Mouse (Mus musculus) limb, embryonic 15.5 days (tissue): ENCODE results near the gene Prm2. TPM values are rescaled to one million over a fixed set of nuclear protein-coding genes. Genes with fewer than 3 reads are reported as not detected.

ENCODE experiments used
- ATAC-seq: fragments of 200-750 bp; cut with Nextera tagmentation; 2 replicates; pipeline ENCODE4 v1.8.0; 2017; ENCODE audit warnings: low read depth, moderate TSS enrichment; ENCODE audit not compliant: insufficient number of reproducible peaks, low FRiP score, low TSS enrichment
- H3K27ac ChIP-seq: fragments of 300-500 bp; sonication (generic); 2 replicates; pipeline ENCODE4 v1.5.1; 2015; ENCODE audit warnings: moderate library complexity, mild to moderate bottlenecking, inconsistent platforms
- H3K27me3 ChIP-seq: fragments of 300-500 bp; sonication (generic); 2 replicates; pipeline ENCODE4 v1.6.1; 2015; ENCODE audit warnings: inconsistent platforms
- H3K36me3 ChIP-seq: fragments of 300-500 bp; sonication (generic); 2 replicates; pipeline ENCODE4 v1.6.1; 2015; ENCODE audit warnings: inconsistent platforms
- H3K4me1 ChIP-seq: fragments of 300-500 bp; sonication (generic); 2 replicates; pipeline ENCODE4 v1.6.1; 2015; ENCODE audit warnings: inconsistent platforms
- H3K4me2 ChIP-seq: fragments of 300-500 bp; sonication (generic); 2 replicates; pipeline ENCODE4 v1.6.1; 2015; ENCODE audit warnings: mild to moderate bottlenecking, inconsistent platforms
- H3K4me3 ChIP-seq: fragments of 300-500 bp; sonication (generic); 2 replicates; pipeline ENCODE4 v1.5.1; 2015; ENCODE audit warnings: mild to moderate bottlenecking, inconsistent platforms
- H3K9ac ChIP-seq: fragments of 300-500 bp; sonication (generic); 2 replicates; pipeline ENCODE4 v1.6.1; 2015; ENCODE audit warnings: inconsistent platforms
- H3K9me3 ChIP-seq: fragments of 300-500 bp; sonication (generic); 2 replicates; pipeline ENCODE4 v1.6.1; 2016; ENCODE audit warnings: inconsistent platforms
- WGBS: fragments of 180-500 bp; shearing (Covaris S2); methylation state at CpG from one replicate; pipeline ENCODE4 v1.1.7; 2015; 5-methylcytosine and 5-hydroxymethylcytosine counted together
- polyA plus RNA-seq: library from polyadenylated mRNA; unstranded; fragments of >200 nt; fragmentation: Nextera tagmentation; extraction: Ambion mirVana; gene quantifications from 2 replicates; pipeline ENCODE4 v1.2.1, GENCODE M21; 2015

Gene Prm2
- polyA plus RNA-seq, 1 experiment from 2014 or later = not detected

GRCm38 (mm10) chr16:10828461-10828805 is 32.5 kb upstream of the Prm2 start:
- no peaks in the 10 kb centered on the region for H3K27me3 ChIP-seq
- H3K27ac ChIP-seq = no peak overlapping the region
- no peaks in the 10 kb centered on the region for H3K9me3 ChIP-seq
- no peak overlapping the region for H3K4me2 ChIP-seq
- H3K4me3 ChIP-seq = no peak overlapping the region
- ATAC-seq = no peak
- H3K36me3 ChIP-seq = no peaks in the 10 kb centered on the region
- WGBS = 30% methylated on average over 4 of the region's 4 CpGs
- no peak overlapping the region for H3K9ac ChIP-seq
- H3K4me1 ChIP-seq = peaks cover 8% of the 10 kb centered on the region

GRCm38 (mm10) chr16:10827766-10828460 is 32.0 kb upstream of the Prm2 start:
- no peak overlapping the region for H3K9ac ChIP-seq

GRCm38 (mm10) chr16:10827269-10827668 is 31.3 kb upstream of the Prm2 start:
- no peak for ATAC-seq
- 93% methylated on average over 9 of the region's 9 CpGs for WGBS
- H3K9me3 ChIP-seq = no peaks in the 10 kb centered on the region
- H3K4me2 ChIP-seq = no peak overlapping the region
- no peak overlapping the region for H3K9ac ChIP-seq
- peaks cover 8% of the 10 kb centered on the region for H3K4me1 ChIP-seq
- no peak overlapping the region for H3K4me3 ChIP-seq
- H3K27me3 ChIP-seq = no peaks in the 10 kb centered on the region
- H3K27ac ChIP-seq = no peak overlapping the region
- no peaks in the 10 kb centered on the region for H3K36me3 ChIP-seq

More at GRCm38 (mm10) chr16:10827766-10828460, 32.0 kb upstream of the Prm2 start:
- Histone ChIP-seq H3K27ac (no peak overlapping the region), H3K36me3 (no peaks in the 10 kb centered on the region), H3K9me3 (no peaks in the 10 kb centered on the region), H3K4me1 (peaks cover 8% of the 10 kb centered on the region), H3K27me3 (no peaks in the 10 kb centered on the region), H3K4me3 (no peak overlapping the region), H3K4me2 (no peak overlapping the region)
- 78% methylated on average over 7 of the region's 7 CpGs for WGBS
- no peak for ATAC-seq

DNA sequence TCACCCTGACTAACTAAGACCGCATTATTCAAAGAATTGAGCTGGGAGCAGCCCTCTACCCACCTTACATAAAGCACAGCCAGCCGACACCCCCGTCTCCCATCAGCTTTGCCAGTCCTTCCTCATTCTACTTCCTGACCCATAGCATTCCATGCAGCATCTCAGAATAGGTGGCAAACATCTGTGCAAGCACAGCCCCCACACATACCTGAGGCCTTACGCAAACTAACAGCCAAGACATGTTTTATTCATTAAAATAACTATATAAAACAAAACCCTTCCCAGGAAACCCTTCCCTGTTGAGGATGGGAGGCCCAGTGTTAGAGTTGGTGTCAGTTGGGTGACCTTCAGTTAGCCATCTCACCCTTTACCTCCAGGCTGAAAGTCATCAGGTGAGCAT is 29.9 kb upstream of the Prm2 start:
- WGBS = 56% methylated on average over 4 of the region's 4 CpGs
- H3K27ac ChIP-seq = no peak overlapping the region
- ATAC-seq = no peak

DNA sequence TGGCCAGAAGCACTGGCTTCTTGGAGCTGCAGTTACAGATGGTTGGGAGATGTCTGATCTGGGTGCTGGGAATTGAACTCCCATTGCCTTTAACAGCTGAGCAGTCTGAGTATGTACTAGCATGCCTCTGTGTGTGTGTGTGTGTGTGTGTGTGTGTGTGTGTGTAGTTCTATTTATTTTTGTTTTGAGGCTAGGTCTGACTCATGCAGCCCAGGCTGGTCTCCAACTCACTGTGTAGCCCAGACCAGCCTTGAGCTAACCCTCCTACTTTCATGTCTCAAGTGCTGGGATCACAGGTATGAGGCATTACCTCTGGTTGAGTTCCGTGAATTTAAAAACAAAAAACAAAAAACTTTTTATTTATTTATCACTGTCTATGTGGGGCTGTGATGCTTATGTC is 28.6 kb upstream of the Prm2 start:
- WGBS = 78% methylated on average over 1 of the region's 1 CpGs
- Histone ChIP-seq H3K4me3 (no peak overlapping the region), H3K27ac (no peak overlapping the region), H3K27me3 (no peaks in the 10 kb centered on the region), H3K9ac (no peak overlapping the region), H3K9me3 (no peaks in the 10 kb centered on the region), H3K4me2 (no peak overlapping the region), H3K36me3 (no peaks in the 10 kb centered on the region), H3K4me1 (peaks cover 15% of the 10 kb centered on the region)
- ATAC-seq = no peak

More for the DNA sequence above, 29.9 kb upstream of the Prm2 start:
- Histone ChIP-seq H3K9ac (no peak overlapping the region), H3K36me3 (no peaks in the 10 kb centered on the region), H3K4me2 (no peak overlapping the region), H3K4me1 (peaks cover 15% of the 10 kb centered on the region), H3K9me3 (no peaks in the 10 kb centered on the region), H3K4me3 (no peak overlapping the region), H3K27me3 (no peaks in the 10 kb centered on the region)

DNA sequence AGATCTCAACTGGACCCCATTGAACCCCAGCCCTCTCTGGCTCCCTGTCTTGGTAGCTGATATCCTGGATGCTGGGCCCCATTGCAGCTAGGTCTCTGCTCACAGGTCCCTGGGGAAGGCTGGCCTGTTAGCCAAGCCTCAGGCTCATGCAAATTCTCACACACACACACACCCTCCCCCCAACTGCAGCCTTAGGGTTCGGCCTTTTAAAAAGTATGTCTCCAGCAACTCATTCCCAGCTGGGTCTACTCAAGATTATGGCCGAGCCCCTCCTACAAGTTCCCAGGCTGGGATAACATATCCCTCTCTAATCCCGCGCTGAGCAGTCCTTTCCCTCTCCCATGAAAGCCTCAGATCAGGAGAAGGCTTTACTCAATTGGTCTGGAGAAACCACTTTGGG is 25.5 kb upstream of the Prm2 start:
- no peaks in the 10 kb centered on the region for H3K9me3 ChIP-seq
- no peak overlapping the region for H3K27ac ChIP-seq
- H3K4me3 ChIP-seq = no peak overlapping the region
- H3K9ac ChIP-seq = no peak overlapping the region
- H3K4me1 ChIP-seq = peaks cover 15% of the 10 kb centered on the region
- no peaks in the 10 kb centered on the region for H3K27me3 ChIP-seq
- WGBS = 51% methylated on average over 4 of the region's 4 CpGs
- ATAC-seq = no peak
- no peak overlapping the region for H3K4me2 ChIP-seq
- no peaks in the 10 kb centered on the region for H3K36me3 ChIP-seq

- 70% methylated on average over 3 of the region's 3 CpGs for WGBS
- ATAC-seq = no peak
- Histone ChIP-seq H3K4me1 (peaks cover 7% of the 10 kb centered on the region), H3K36me3 (no peaks in the 10 kb centered on the region), H3K27me3 (no peaks in the 10 kb centered on the region), H3K4me3 (no peak overlapping the region), H3K9me3 (no peaks in the 10 kb centered on the region), H3K4me2 (no peak overlapping the region), H3K27ac (no peak overlapping the region), H3K9ac (no peak overlapping the region)
These were observed 24.0 kb upstream of the Prm2 start for GRCm38 (mm10) chr16:10819966-10820365.

GRCm38 (mm10) chr16:10818579-10819135 is 22.7 kb upstream of the Prm2 start:
- WGBS = 67% methylated on average over 4 of the region's 4 CpGs
- Histone ChIP-seq H3K4me3 (no peak overlapping the region), H3K36me3 (no peaks in the 10 kb centered on the region), H3K27me3 (no peaks in the 10 kb centered on the region), H3K9me3 (no peaks in the 10 kb centered on the region), H3K4me1 (peaks cover 7% of the 10 kb centered on the region), H3K27ac (no peak overlapping the region), H3K9ac (no peak overlapping the region), H3K4me2 (no peak overlapping the region)
- ATAC-seq = no peak

DNA sequence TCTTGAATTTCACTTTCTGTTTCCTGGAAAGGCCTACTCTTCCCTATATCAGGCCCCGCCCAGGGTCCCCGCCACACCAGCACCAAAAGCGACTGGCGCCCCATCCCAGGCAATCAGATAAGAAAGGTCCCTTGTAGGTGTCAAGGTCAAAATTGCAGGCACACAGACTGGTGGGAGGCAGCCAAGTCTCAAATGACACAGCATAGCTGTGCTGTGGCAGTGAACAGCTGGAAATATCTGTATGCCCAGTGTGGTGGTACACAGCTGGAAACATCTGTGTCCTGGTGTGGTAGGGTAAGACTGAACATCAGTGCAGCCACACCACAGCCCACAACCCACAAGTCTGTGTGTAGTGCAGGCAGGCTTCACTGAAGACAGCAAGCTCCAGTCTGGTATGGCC is 18.9 kb upstream of the Prm2 start:
- ATAC-seq = no peak
- Histone ChIP-seq H3K27ac (no peak overlapping the region), H3K36me3 (no peaks in the 10 kb centered on the region), H3K4me3 (no peak overlapping the region), H3K9me3 (no peaks in the 10 kb centered on the region), H3K27me3 (no peaks in the 10 kb centered on the region), H3K9ac (no peak overlapping the region), H3K4me1 (no peaks in the 10 kb centered on the region), H3K4me2 (no peak overlapping the region)
- WGBS = 74% methylated on average over 4 of the region's 4 CpGs

- WGBS = 79% methylated on average over 4 of the region's 4 CpGs
- no peaks in the 10 kb centered on the region for H3K4me1 ChIP-seq
- ATAC-seq = no peak
These were observed 17.8 kb upstream of the Prm2 start for GRCm38 (mm10) chr16:10813726-10814125.

GRCm38 (mm10) chr16:10812865-10813371 is 17.0 kb upstream of the Prm2 start, which contains the start of gene Gm11172:
TSS of gene Gm11172 (plus strand) at chr16:10812915.
- Histone ChIP-seq H3K9me3 (no peaks in the 10 kb centered on the region), H3K4me1 (no peaks in the 10 kb centered on the region), H3K4me3 (no peak within 1 kb of the TSS), H3K27me3 (no peaks in the 10 kb centered on the region), H3K36me3 (no peaks in the 10 kb centered on the region), H3K27ac (no peak within 1 kb of the TSS), H3K4me2 (no peak within 1 kb of the TSS), H3K9ac (no peak within 1 kb of the TSS)
- WGBS = 79% methylated on average over 2 of the region's 2 CpGs
- ATAC-seq = no peak

More at GRCm38 (mm10) chr16:10813726-10814125, 17.8 kb upstream of the Prm2 start:
- no peak overlapping the region for H3K9ac ChIP-seq
- no peaks in the 10 kb centered on the region for H3K9me3 ChIP-seq
- H3K4me2 ChIP-seq = no peak overlapping the region
- H3K27me3 ChIP-seq = no peaks in the 10 kb centered on the region
- H3K4me3 ChIP-seq = no peak overlapping the region
- H3K36me3 ChIP-seq = no peaks in the 10 kb centered on the region
- no peak overlapping the region for H3K27ac ChIP-seq

- 94% methylated on average over 1 of the region's 1 CpGs for WGBS
- no peaks in the 10 kb centered on the region for H3K36me3 ChIP-seq
- H3K4me2 ChIP-seq = no peak overlapping the region
- no peak for ATAC-seq
- H3K9me3 ChIP-seq = no peaks in the 10 kb centered on the region
- H3K27me3 ChIP-seq = no peaks in the 10 kb centered on the region
- H3K4me1 ChIP-seq = peaks cover 3% of the 10 kb centered on the region; the same call in 1 of the 2 replicates
- no peak overlapping the region for H3K9ac ChIP-seq
- H3K4me3 ChIP-seq = no peak overlapping the region
- H3K27ac ChIP-seq = no peak overlapping the region
These were observed 14.4 kb upstream of the Prm2 start for GRCm38 (mm10) chr16:10810376-10810775.
